Mouse (Mus musculus): ENCODE measurements at regions not wholly inside any gene's neighbourhood (a gene's known extent, or its start where the extent isn't known, plus 50 kb on each side); places are given as distances from the start of the nearest gene placed in this dataset.

DNA sequence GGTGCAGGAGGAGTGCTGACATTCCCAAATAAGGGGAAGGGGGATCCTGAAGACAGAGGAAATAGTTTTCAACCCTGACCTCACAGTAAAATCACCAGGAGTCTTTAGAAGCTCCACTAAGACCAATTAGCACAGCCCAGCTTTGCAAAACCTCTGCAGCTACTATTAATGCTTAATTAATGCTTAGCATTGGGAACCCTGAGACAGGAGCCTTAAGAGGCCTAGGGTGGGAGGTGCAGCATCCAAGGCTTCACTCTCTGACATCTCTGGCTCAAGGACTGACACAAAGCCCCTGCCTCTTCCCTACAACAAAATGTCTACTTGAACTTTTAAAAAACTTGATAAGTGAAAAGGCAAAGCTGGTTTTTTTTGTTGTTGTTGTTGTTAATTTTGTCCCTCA, 185.9 kb downstream of the Rchy1 start:
- no peaks in the 10 kb centered on the region for H3K79me2 ChIP-seq (ENCODE audit: control insufficient read depth, insufficient read depth)
- no peaks in the 10 kb centered on the region for H3K36me3 ChIP-seq (ENCODE audit: control insufficient read depth, insufficient read depth)
- no peak overlapping the region for H3K4me3 ChIP-seq
- peaks cover 4% of the 10 kb centered on the region for H3K27me3 ChIP-seq (ENCODE audit: control insufficient read depth, insufficient read depth, insufficient read length)
- no peak for TF ChIP-seq CEBPB (IDR thresholded peaks at IDR 0.05; ENCODE audit: insufficient read depth, poor library complexity, severe bottlenecking)
- TF ChIP-seq REST (IDR thresholded peaks at IDR 0.05; ENCODE audit: insufficient read depth, insufficient read length) = no peak
- no peak for TF ChIP-seq E2F4 (IDR thresholded peaks at IDR 0.05; ENCODE audit: insufficient read depth)
- no peak for TF ChIP-seq SRF (IDR thresholded peaks at IDR 0.05; ENCODE audit: control insufficient read depth, insufficient read length, low read depth)
- TF ChIP-seq USF1 (IDR thresholded peaks at IDR 0.05; ENCODE audit: low read depth) = no peak
- TF ChIP-seq MYOG (IDR thresholded peaks at IDR 0.05; ENCODE audit: control insufficient read depth in 1 of 3, insufficient read depth in 1 of 3, insufficient read length in 2 of 3, low read depth in 2 of 3) = no peak
- TF ChIP-seq TCF12 (IDR thresholded peaks at IDR 0.05; ENCODE audit: insufficient read depth, poor library complexity, severe bottlenecking) = no peak
- H3K4me2 ChIP-seq (ENCODE audit: low read depth) = no peak overlapping the region
- H3ac ChIP-seq (ENCODE audit: control insufficient read depth, insufficient read length) = no peak overlapping the region

DNA sequence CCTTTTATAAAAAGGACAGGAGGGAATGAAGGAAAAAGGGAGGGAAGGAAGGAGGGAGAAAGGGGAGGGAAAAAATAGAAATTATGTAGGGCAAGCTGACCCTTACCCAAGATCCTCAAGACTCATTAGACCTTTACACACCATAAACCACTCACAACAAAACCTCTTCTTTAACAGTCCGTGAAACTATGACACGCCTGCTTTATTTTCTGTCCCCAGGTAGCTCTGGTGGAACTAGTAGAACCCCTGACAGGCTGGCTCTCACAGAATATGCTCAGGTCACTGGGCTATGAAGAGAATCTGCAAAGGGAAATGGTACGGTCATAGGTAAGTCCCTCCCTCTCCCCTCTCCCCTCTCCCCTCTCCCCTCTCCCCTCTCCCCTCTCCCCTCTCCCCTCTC, 188.8 kb downstream of the Rchy1 start:
- no peak for TF ChIP-seq CEBPB (IDR thresholded peaks at IDR 0.05; ENCODE audit: insufficient read depth, poor library complexity, severe bottlenecking)
- TF ChIP-seq POLR2A (IDR thresholded peaks at IDR 0.05; ENCODE audit: insufficient read length, low read depth) = no peak
- no peak for TF ChIP-seq POLR2AphosphoS2 (IDR thresholded peaks at IDR 0.05; ENCODE audit: insufficient read length, low read depth)
- no peak for TF ChIP-seq E2F4 (IDR thresholded peaks at IDR 0.05; ENCODE audit: insufficient read depth)
- no peak for TF ChIP-seq SRF (IDR thresholded peaks at IDR 0.05; ENCODE audit: control insufficient read depth, insufficient read length, low read depth)
- TF ChIP-seq USF1 (IDR thresholded peaks at IDR 0.05; ENCODE audit: low read depth) = no peak
- no peak for TF ChIP-seq MAX (IDR thresholded peaks at IDR 0.05; ENCODE audit: low read depth)
- no peak for TF ChIP-seq TCF12 (IDR thresholded peaks at IDR 0.05; ENCODE audit: insufficient read depth, poor library complexity, severe bottlenecking)
- no peak for TF ChIP-seq MYOD1 (IDR thresholded peaks at IDR 0.05; ENCODE audit: control insufficient read depth in 1 of 3, insufficient read length in 2 of 3, low read depth in 2 of 3)
- no peak for TF ChIP-seq TCF3 (IDR thresholded peaks at IDR 0.05; ENCODE audit: insufficient read length, low read depth)
- TF ChIP-seq REST (IDR thresholded peaks at IDR 0.05; ENCODE audit: insufficient read depth, insufficient read length) = no peak
- TF ChIP-seq MYOG (IDR thresholded peaks at IDR 0.05; ENCODE audit: control insufficient read depth in 1 of 3, insufficient read depth in 1 of 3, insufficient read length in 2 of 3, low read depth in 2 of 3) = no peak
- Histone ChIP-seq H3K4me2 (ENCODE audit: low read depth) (no peak overlapping the region), H3K27me3 (ENCODE audit: control insufficient read depth, insufficient read depth, insufficient read length) (no peaks in the 10 kb centered on the region), H3K4me3 (no peak overlapping the region), H3ac (ENCODE audit: control insufficient read depth, insufficient read length) (no peak overlapping the region), H3K79me2 (ENCODE audit: control insufficient read depth, insufficient read depth) (no peaks in the 10 kb centered on the region), H3K36me3 (ENCODE audit: control insufficient read depth, insufficient read depth) (no peaks in the 10 kb centered on the region)

DNA sequence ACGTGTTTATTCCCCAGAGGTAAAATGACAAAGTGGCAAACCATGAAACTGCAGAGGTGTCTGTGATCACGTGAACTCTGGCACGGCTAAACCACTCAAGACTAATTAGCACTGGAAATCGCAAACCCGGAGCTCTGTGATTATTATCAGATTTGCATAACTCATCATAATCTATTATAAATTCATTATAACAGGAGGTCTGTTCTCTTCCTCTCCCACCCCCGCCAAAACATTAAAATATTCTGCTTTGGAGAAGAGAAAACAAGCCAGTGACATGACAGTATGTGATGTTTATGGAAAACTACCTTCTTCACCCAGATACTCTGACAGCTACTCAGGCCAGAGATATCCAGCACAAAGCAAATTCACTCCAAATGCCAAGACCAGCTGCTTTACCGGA, 195.0 kb downstream of the Rchy1 start:
- no peak for TF ChIP-seq E2F4 (IDR thresholded peaks at IDR 0.05; ENCODE audit: insufficient read depth)
- no peak for TF ChIP-seq POLR2AphosphoS2 (IDR thresholded peaks at IDR 0.05; ENCODE audit: insufficient read length, low read depth)
- no peak for TF ChIP-seq TCF3 (IDR thresholded peaks at IDR 0.05; ENCODE audit: insufficient read length, low read depth)
- Histone ChIP-seq H3K79me2 (ENCODE audit: control insufficient read depth, insufficient read depth) (no peaks in the 10 kb centered on the region), H3ac (ENCODE audit: control insufficient read depth, insufficient read length) (no peak overlapping the region), H3K36me3 (ENCODE audit: control insufficient read depth, insufficient read depth) (no peaks in the 10 kb centered on the region), H3K4me3 (no peak overlapping the region), H3K27me3 (ENCODE audit: control insufficient read depth, insufficient read depth, insufficient read length) (no peaks in the 10 kb centered on the region), H3K4me2 (ENCODE audit: low read depth) (no peak overlapping the region)

DNA sequence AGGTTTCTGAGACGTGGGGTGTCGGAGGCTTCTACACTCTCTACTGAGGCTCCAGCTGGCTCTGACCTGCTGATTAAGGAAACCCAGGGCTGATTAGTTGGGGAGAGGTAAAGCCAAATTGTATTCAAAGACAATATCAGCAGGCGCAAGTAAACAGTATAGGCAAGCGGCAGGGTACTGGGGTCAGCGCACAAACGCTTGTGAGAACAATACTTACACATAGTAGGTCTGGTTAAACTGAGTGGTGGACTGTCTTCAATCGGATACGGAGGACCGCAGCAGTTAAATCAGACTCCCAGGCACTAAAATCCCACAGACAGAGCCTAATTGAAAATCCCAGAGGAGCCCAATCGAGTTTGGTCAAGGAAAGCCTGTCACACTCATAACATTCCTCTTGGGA, 195.8 kb downstream of the Rchy1 start:
- TF ChIP-seq MYOG (IDR thresholded peaks at IDR 0.05; ENCODE audit: control insufficient read depth in 1 of 3, insufficient read depth in 1 of 3, insufficient read length in 2 of 3, low read depth in 2 of 3) (no peak), TCF3 (IDR thresholded peaks at IDR 0.05; ENCODE audit: insufficient read length, low read depth) (no peak), CEBPB (IDR thresholded peaks at IDR 0.05; ENCODE audit: insufficient read depth, poor library complexity, severe bottlenecking) (no peak), SRF (IDR thresholded peaks at IDR 0.05; ENCODE audit: control insufficient read depth, insufficient read length, low read depth) (no peak), USF1 (IDR thresholded peaks at IDR 0.05; ENCODE audit: low read depth) (no peak)
- Histone ChIP-seq H3K36me3 (ENCODE audit: control insufficient read depth, insufficient read depth) (no peaks in the 10 kb centered on the region), H3K4me2 (ENCODE audit: low read depth) (no peak overlapping the region)

DNA sequence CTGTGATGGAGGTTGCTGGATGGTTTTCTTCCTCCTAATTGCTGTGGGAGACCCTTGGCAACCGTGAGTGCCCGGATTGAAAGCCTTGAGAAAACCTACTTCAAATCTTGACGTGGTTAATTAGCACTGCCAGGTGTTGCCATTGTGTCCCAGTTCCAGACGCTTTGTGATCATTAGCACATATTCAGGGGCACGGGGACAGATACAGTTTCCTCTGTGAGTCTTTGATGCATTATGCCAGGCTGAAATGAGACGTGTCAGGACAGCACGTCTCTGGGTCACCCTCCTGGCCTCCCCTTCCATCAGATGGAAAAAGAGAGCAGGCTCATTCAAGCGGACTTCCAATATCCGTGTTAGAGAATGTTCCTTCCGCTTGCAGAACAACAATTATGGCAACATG, 198.2 kb downstream of the Rchy1 start:
- no peak overlapping the region for H3K4me3 ChIP-seq
- H3K79me2 ChIP-seq (ENCODE audit: control insufficient read depth, insufficient read depth) = no peaks in the 10 kb centered on the region
- no peaks in the 10 kb centered on the region for H3K27me3 ChIP-seq (ENCODE audit: control insufficient read depth, insufficient read depth, insufficient read length)
- H3K4me2 ChIP-seq (ENCODE audit: low read depth) = no peak overlapping the region
- no peak for TF ChIP-seq MYOD1 (IDR thresholded peaks at IDR 0.05; ENCODE audit: control insufficient read depth in 1 of 3, insufficient read length in 2 of 3, low read depth in 2 of 3)
- no peak for TF ChIP-seq REST (IDR thresholded peaks at IDR 0.05; ENCODE audit: insufficient read depth, insufficient read length)
- no peak for TF ChIP-seq TCF3 (IDR thresholded peaks at IDR 0.05; ENCODE audit: insufficient read length, low read depth)
- TF ChIP-seq SRF (IDR thresholded peaks at IDR 0.05; ENCODE audit: control insufficient read depth, insufficient read length, low read depth) = no peak
- no peak for TF ChIP-seq TCF12 (IDR thresholded peaks at IDR 0.05; ENCODE audit: insufficient read depth, poor library complexity, severe bottlenecking)
- no peak for TF ChIP-seq POLR2AphosphoS2 (IDR thresholded peaks at IDR 0.05; ENCODE audit: insufficient read length, low read depth)
- no peak for TF ChIP-seq USF1 (IDR thresholded peaks at IDR 0.05; ENCODE audit: low read depth)
- TF ChIP-seq POLR2A (IDR thresholded peaks at IDR 0.05; ENCODE audit: insufficient read length, low read depth) = no peak
- no peak for TF ChIP-seq CEBPB (IDR thresholded peaks at IDR 0.05; ENCODE audit: insufficient read depth, poor library complexity, severe bottlenecking)
- no peak for TF ChIP-seq E2F4 (IDR thresholded peaks at IDR 0.05; ENCODE audit: insufficient read depth)
- TF ChIP-seq MAX (IDR thresholded peaks at IDR 0.05; ENCODE audit: low read depth) = no peak
- no peak for TF ChIP-seq MYOG (IDR thresholded peaks at IDR 0.05; ENCODE audit: control insufficient read depth in 1 of 3, insufficient read depth in 1 of 3, insufficient read length in 2 of 3, low read depth in 2 of 3)
- no peak overlapping the region for H3ac ChIP-seq (ENCODE audit: control insufficient read depth, insufficient read length)
- no peaks in the 10 kb centered on the region for H3K36me3 ChIP-seq (ENCODE audit: control insufficient read depth, insufficient read depth)

More for the DNA sequence above, 195.8 kb downstream of the Rchy1 start:
- Histone ChIP-seq H3ac (ENCODE audit: control insufficient read depth, insufficient read length) (no peak overlapping the region), H3K79me2 (ENCODE audit: control insufficient read depth, insufficient read depth) (no peaks in the 10 kb centered on the region), H3K27me3 (ENCODE audit: control insufficient read depth, insufficient read depth, insufficient read length) (no peaks in the 10 kb centered on the region), H3K4me3 (no peak overlapping the region)
